Mouse (Mus musculus): ENCODE data around the gene F2r. TPM values are rescaled to one million over a fixed set of nuclear protein-coding genes. Genes with fewer than 3 reads are reported as not detected.

Gene F2r
- total RNA-seq, 2 experiments from 2014 or later = 12.2 to 12.9 TPM

Other genes with a start within 250 kb of the F2r start
- 10 to 100 TPM; 42.0 to 43.9 TPM for gene Aggf1, start 243.1 kb downstream of the F2r start, total RNA-seq (2021)
- gene Crhbp, start 173.6 kb downstream of the F2r start, total RNA-seq (2021) = 10 to 100 TPM; 16.6 to 17.2 TPM
- not detected for gene S100z, start 139.8 kb downstream of the F2r start, total RNA-seq (2021)
- gene F2rl1, start 93.3 kb downstream of the F2r start, total RNA-seq (2021) = under 1 TPM; 0.16 to 0.31 TPM
- gene F2rl2, start 78.4 kb upstream of the F2r start, total RNA-seq (2021) = under 1 TPM; 0.56 to 0.59 TPM

All from layer of hippocampus, postnatal 10 days (tissue).